Mouse (Mus musculus) embryo, embryonic 11.5 days (tissue): ENCODE results near the gene Med29.
A peak's percentile ranks its signal among the peaks of the same experiment; 100 is the strongest.
"Not testable (repeated sequence)": the region's sequence is repeated elsewhere in the genome, so short reads cannot be mapped to it uniquely, and the experiment has no call there.

Source experiments
- DNase-seq: peaks from one replicate; pipeline ENCODE4 v3.0.0-alpha.2; 2012; ENCODE audit warnings: low read depth, low spot score

The Med29 gene

DNA sequence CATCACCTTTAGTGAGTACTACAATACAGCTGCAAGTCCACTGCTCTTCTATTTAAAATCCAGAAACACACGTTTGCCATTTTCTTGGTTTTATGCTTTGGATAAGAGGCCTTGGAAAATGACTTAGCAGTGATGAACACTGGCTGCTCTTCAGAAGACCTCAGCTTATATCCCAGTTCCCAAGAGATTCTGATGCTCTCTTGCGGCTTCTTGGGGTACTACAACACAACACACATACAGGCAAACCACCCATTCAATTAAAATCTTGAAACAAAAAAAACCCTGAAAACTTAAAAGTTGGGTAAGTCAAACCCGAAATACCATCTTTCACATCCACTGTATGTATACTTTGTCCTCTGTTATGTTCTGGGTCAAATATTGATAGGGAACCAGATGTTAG, 5.5 kb upstream of the Med29 start:
- DNase-seq: no peak

DNA sequence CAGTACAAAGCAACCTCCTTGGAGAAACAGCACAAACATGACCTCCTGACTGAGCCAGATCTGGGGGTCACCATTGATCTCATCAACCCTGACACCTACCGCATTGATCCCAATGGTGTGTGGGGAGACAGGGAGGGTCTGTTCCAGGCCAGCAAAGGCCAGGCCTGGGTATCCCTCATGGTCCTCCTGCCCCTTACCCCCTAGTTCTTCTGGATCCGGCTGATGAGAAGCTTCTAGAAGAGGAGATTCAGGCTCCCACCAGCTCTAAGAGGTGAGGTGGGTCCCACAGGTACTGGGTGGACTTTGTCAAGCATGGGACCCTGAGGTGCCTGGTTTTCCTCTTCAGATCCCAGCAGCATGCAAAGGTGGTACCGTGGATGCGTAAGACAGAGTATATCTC, 2.9 kb upstream of the Med29 start:
- DNase-seq: no peak

DNA sequence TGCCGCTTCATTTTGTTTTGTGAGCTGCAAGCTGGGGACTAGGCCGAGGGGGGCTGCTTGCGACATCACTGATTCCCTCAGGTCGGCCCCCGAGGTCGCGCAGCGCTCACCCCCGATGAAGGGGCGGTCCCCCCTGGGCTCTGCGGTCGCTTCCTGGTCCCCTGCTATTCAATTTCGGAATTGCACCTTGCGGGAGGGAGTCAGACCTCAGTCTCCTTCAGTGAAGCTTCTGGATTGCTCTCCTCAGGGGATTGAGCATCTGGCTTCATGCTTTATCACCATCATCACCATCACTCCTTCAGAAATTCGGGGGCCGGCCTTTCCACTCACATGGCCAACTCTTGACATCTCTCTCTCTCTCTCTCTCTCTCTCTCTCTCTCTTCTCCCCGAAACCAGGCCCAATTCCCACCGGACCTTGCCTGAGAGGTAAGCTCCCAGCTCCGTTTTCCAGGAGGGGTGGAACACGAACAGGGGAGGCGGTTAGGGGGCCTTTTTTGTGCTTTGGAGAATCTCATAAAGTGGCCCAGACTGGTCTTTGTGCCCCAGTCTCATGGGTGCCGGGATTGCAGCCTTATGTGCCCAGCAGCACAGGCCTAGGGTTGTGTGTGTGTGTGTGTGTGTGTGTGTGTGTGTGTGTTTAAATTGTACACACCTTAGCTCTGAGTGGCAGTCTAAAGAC, 904 bp upstream of the Med29 start:
- no peak for DNase-seq

DNA sequence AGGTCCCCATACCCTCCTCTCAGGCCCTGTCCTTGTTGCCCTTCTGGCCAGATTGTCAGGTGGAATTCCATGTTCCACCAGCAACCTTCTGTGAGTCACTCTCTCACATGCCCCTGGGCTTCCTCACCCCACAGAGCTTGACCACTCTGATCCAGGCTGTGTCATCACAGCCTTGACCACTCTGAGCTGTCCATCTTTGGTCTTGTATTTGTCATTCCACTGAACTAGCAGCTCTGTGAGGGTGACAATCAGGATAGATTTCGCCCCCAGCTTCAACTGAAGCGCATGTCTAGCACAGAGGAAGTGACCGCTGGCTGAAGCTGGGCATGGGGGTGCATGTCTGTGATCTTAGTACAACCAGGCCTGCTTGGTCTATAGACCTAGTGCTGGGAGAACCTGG, 2.2 kb downstream of the Med29 start:
- DNase-seq: no peak

DNA sequence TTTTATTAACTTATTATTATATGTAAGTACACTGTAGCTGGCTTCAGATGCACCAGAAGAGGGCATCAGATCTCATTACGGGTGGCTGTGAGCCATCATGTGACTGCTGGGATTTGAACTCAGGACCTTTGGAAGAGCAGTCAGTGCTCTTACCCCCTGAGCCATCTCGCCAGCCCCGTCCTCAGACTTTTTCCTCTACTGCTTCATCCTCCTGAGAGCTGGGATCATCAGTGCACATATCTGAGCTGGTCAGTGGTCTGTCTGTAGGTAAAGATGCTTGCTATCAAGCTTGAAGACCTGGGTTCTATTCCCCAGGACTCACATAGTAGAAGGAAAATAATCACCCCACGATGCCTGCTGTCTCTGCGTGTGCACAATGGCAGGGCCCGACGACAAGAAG, 5.1 kb downstream of the Med29 start:
- not testable (repeated sequence) for DNase-seq

DNA sequence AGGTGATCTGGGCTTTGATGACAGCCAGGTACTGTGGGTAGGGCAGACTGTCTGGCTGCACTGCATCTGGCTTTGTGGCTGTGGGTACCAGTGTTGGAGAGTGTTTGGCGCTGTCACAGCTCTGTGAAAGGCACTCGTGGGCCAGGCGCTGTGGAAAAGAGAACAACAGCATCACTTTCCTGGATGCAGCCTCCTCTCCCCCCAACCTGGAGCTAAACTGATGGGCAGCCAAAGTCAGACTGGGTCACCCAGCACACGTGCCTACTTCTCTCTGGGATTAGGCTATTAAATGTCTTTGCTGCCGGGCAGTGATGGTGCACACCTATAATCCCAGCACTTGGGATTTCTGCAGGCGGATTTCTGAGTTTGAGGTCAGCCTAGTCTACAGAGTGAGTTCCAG, 5.6 kb downstream of the Med29 start:
- not testable (repeated sequence) for DNase-seq

DNA sequence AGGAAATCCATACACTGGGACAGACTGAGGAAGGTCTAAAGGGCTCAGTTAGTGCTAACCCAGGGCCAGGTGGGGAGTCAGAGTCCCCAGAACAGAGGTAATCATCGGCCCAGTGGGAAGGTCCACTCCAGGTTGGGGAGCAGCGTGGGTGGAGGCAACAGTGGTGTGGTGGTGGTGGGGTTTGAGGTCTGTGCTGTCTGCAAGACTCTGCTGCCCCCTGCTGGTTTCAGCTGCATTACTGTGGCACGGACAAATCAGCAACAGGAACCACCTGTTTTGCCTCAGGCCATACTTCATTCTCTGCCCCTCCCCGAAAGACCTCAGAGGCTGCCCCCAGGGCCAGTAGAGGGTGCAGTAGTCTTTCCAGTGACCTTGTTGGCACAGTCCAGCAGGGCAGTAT, 6.0 kb downstream of the Med29 start:
- DNase-seq: peak; percentile 83

DNA sequence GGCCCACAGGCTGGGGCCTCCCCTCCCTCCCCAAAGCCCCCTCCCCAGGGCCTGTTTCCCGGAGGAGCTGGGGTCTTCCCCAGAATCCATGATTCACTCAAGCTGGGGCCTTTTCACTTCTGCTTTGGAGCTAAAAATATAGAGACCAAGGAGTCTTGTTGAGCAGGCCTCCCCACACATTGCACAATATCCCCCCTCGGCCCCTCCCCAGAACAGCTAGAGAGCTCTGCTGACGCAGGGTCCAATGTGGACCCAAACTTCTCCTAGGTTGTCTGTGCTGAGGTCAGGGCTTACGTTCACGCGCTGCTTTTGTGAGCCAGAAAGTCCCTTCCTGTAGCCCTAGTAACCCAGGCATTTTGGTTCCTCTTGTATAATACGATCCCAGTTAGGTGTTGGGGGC, 6.5 kb downstream of the Med29 start:
- DNase-seq: no peak

DNA sequence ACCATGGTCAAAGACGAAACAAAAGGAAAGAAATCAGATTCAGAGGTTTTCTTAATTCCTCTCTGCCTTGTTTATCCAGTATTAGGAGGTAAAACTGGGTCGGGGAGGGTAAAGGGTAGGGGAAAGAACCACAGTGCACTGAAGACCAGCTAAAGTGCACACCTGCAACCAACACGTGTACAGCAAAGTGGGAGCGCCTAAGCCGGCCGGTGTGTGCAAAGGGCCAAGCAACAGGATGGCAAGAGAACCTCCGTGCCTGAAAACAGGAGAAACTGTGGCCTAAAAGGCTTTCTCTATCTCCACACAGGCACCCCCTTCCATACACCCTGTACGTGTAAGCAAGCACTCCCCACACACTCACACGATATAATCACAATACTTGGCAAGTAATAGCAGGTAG, 7.3 kb downstream of the Med29 start:
- no peak for DNase-seq

DNA sequence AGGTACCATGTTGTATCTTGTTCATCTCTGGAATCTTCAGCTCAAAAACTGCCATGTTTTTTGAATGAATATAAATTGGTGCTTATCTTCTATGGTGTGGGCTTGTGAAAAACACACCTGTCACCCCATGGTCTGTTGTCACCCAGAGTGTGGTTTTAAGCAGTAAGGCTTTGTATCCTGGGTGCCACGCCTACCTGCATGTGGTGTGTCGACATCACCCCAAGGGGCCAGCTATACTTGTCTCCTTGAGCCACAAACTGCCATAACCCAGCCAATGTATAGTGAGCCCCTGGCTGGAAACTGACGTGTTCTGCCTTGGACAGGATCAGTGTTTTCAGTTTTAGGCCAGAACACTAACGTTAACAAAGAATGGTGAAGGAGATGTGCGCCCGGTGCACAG, 8.3 kb downstream of the Med29 start:
- DNase-seq: no peak

DNA sequence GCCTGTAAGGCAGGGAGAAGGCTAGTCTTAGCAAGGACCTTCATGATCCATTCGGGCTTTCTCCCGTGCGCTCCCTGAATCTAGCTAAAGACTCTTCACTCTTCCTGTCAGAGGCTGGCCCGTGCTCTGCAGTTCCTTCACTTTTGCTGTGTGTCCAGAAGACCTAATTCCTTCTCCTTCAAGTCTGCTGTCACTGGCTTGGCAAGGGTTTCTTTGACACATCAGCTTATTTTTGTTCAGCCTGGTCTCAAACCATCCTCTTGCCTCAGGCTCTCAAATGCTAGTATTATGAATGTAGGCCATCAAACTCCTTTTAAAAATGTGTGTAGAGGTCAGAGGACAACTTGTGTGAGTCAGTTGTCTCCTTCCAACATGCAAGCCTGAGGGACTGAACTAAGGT, 8.9 kb downstream of the Med29 start:
- DNase-seq: no peak

DNA sequence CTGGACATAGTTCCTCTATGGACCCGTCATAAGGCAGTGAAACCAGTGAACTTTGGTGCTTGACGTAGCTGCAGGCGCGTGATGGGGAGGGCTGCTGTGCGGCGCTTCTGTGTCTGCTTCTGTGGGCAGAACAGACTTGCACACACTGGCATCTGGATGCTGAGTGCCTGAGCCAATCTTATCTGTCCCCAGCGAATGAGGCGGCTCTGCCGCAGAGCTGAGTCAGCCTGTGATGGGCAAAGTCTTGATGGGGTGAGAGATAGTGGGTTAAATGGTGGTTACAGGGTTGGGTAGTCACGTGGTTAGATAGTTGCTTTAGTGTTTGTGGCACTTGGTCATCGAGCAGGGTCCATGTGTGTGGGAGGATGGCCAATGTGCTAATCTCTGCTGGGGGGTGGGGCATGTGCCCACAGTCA, 9.5 kb downstream of the Med29 start:
- no peak for DNase-seq

DNA sequence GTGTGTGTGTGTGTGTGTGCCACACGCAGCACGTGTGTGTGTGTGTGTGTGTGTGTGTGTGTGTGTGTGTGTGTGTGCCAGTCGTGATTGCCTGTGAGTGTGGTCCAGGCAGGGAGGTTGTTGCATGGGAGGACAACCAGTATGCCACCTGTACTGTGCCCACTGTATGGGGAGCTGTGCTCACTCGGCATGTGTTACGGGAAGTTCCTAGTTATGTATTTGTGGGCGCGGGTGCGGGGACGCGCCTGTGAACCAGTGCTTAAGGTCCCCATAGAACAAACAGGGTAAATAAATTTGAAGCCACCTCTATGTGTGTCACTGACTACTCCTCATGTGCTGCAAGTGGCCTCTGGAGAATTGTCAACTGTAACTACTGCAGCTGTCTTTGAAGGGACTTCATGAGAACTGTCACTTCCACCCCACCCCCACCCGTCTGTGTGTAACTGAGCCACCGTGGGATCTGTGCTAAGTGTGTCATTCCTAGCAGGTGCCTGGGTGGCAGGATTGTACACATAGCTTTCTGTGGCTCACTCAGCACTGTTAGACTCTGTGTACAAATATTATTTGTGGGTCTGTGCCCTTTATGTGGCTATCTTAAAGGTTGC, 10.1 kb downstream of the Med29 start:
- no peak for DNase-seq

DNA sequence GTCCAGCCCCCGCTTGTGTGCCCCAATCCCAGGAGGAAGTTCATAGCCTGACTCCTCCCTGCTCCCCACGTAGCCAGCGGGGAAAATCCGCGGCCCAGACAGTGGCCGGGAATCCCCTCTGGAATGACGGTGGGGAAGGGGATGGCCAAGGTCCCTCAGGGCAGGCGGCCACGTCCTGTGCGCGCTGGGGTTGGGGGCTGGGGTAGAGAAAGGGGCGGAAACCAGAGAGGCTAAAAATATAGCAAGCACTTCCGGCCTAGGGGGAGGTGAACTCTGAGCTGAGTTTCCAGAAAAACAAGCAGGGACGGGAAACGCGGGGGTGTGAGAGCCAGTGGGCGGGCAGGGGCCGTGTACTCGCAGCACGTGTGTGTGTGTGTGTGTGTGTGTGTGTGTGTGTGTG, 10.6 kb downstream of the Med29 start:
- peak; percentile 65 for DNase-seq

DNA sequence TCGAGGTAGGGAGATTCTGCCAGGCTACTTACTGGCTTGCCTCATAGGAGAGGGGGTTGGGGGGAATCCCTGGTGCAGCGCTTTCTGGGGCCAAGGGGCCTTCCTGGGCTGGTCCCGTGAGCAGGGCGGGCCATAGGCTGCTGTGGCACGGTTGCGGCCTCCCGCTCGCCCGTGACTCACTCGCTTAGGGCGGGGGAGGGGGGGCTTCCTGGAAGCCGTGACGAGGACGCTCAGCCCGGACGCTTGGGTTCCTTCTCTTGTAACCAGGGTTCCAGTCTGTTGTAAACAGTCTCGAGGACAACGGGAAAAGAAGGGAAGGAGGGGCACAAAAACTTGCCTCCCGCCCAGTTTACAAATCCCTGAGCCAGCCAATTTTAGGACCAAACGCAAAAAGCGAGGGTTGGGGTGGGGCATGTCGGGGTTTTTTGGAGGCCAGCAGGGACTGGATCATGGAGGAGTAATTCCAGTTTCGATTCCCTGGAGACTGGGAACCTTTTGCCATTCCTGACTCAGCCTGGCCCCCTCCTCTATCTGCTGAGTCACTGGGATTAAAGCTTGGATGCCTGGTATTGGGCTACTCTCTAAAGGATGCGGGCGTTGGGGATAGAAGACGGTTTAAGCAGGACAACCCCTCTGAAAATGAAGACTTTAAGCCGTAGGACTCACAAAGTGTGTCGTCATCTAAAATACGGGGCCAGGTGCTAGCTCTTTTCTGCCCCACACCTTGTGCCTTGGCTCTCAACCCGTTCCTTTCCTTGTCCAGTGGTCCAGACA, 11.3 kb downstream of the Med29 start:
- DNase-seq: no peak

DNA sequence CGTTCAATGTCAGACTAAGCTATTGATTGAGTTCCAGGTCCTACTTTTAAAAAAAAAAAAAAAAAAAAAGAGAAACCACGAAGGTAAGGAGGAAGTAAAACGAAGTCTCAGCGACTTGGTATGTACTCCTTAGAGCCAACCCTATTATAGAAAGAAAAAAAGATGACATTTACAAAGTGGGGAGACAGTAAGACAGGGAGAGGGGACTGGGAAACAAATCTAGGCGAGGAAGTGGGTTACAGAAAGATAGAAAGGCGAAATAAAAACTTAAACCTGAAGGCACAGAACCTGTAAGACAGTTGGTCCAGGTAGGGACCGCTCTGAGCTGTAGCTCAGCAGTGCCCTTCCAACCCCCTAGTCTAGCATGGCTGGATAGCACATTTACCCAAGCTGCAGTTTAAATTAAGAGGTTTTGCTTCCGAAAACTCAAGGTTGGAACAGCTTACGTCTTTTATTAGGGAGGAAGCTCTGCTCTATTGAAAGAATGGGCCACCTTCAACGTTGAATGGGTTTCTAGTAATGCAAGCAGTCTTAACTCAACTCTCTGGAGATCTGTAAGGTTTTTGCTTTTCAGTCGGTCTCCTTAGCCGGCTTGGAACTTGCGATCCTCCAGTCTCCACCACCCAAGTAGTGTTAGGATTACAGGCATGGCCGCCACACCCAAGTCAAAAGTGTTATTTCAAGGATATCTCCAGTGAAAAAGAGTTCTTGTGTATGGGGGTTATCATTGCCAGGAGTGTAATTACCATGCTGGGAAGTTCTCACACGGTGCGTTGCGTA, 12.1 kb downstream of the Med29 start, which contains the start of gene Zfp36:
Gene Zfp36 (minus strand): TSS at position 17 of the 780 bp plus-strand sequence.
- DNase-seq: no peak

DNA sequence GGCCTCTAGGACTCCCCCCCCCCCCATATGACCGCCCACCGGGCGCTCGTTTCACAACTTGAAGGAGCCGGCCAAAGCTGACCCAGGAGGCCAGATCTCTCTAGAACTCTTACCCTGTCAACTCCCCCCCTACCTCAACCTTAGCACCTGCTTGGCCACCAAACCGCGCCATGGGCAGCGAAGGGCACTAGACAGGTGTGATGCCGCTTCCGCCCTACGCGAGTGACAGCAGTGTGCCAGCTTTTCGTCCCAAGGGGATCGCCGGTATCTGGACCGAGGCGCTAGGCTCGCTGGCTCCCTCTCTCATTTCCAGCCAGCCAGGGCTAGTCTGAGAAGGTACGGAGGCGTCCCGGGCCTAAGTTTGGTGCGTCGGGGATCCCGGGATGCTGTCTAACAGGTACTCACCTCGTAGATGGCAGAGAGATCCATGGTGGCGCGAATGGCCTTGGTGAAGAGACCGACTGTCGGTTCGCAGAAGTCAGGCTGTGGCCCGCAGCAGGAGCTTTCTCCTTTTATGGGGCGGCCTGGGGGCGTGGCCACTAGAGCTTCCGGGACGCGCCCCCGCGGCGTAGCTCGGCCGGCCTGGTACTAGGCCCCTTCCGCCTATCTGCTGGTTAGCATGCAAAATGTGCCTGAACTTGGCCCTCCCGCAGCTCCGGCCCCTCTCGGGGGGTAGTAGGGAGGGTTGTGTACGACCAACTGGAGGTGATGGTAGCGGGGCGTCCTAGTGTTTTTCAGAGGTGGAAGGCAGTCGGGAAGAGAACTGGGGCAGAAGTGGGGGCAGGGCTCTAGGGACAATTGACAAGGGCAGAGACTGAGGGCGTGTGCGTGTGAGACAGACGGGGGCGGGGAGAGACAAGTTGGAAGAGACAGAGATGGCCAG, 13.5 kb downstream of the Med29 start:
- peak; percentile 66 for DNase-seq

DNA sequence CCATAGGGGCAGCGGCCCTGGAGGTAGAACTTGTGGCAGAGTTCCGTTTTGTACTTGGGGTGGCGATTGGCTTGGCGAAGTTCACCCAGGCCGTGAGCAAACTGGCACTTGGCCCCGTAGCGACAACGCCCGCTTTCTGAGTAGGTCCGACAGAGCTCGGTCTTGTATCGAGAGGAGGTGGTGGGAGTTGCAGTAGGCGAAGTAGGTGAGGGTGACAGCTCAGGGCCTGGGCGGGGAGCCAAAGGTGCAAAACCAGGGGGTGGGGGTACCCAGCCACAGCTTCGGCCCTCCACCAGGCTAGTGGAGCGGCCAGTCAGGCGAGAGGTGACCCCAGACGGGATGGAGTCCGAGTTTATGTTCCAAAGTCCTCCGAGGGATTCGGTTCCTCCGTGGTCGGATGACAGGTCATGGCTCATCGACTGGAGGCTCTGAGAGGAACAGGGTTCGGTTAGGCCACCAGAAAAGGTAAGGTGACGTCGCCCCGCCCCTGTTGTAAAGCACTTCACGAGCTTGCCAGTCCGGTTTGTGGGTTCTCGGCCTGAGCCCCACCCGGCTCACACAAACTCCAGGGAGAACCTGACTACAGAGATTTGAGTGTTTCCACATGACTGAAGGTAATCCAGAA, 14.3 kb downstream of the Med29 start:
- DNase-seq: no peak

DNA sequence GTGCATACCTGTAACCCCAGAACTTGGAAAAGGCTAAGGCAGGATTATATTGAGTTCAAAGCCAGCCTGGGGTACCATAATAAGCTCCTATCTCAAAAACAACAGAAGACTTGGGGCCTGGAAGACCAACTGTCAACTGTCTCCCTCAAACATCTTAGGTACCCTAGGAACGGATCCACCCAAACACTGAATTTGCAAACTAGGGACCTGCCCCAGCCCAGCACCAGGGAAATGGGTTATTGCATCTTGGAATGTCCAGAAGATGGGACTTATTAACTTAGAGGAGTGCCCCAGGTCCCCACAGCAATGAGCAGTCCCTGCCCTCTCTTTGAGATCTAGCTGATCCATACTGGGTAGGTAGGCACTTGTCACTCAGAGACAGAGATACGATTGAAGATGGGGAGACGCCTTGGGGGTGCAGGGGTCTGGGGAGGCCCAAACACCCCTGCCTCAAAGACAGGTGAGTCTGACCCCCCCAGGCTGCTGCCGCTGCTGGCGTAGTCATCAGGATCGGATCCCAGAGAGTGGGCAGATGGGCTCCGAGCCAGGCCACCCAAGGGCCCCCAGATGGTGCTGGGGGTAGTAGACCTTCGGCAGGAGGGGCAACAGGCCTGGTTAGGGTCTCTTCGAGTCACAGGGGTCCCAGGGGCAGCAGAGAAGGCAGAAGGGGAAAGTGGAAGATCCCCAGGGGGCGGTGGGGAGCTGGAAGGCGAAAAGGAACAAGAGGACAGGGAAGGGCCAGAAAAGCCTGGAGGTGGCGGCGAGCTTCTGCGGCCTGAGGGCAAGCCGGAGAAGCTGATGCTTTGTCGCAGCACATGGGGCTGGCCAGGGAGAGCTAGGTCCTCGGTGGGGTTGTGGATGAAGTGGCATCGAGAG, 15.1 kb downstream of the Med29 start:
- DNase-seq: no peak
